Mouse (Mus musculus): ENCODE measurements at regions not wholly inside any gene's neighbourhood (a gene's known extent, or its start where the extent isn't known, plus 50 kb on each side); places are given as distances from the start of the nearest gene placed in this dataset.

- Histone ChIP-seq H3K9me3 (ENCODE audit: low read length) (no peaks in the 10 kb centered on the region), H3K36me3 (ENCODE audit: insufficient read depth, low read length) (no peaks in the 10 kb centered on the region), H3K4me3 (ENCODE audit: low read length) (no peak overlapping the region), H3K9ac (replicated peaks; ENCODE audit: low read length) (no peak overlapping the region), H3K4me1 (ENCODE audit: insufficient read depth, low read length) (peaks cover 5% of the 10 kb centered on the region; the same call in 1 of the 2 replicates), H3K27ac (no peak overlapping the region), H3K4me2 (ENCODE audit: low read depth, low read length) (no peak overlapping the region), H3K27me3 (ENCODE audit: insufficient read depth, low read length) (no peaks in the 10 kb centered on the region)
- no peak for ATAC-seq
- no peak for TF ChIP-seq CTCF (IDR thresholded peaks at IDR 0.05; ENCODE audit: low read depth)
- 64% methylated on average over 8 of the region's 8 CpGs for WGBS
- no peak for DNase-seq (ENCODE audit: low spot score)
Observed at GRCm38 (mm10) chr9:122588246-122588645, 158.9 kb upstream of the Topaz1 start.

DNA sequence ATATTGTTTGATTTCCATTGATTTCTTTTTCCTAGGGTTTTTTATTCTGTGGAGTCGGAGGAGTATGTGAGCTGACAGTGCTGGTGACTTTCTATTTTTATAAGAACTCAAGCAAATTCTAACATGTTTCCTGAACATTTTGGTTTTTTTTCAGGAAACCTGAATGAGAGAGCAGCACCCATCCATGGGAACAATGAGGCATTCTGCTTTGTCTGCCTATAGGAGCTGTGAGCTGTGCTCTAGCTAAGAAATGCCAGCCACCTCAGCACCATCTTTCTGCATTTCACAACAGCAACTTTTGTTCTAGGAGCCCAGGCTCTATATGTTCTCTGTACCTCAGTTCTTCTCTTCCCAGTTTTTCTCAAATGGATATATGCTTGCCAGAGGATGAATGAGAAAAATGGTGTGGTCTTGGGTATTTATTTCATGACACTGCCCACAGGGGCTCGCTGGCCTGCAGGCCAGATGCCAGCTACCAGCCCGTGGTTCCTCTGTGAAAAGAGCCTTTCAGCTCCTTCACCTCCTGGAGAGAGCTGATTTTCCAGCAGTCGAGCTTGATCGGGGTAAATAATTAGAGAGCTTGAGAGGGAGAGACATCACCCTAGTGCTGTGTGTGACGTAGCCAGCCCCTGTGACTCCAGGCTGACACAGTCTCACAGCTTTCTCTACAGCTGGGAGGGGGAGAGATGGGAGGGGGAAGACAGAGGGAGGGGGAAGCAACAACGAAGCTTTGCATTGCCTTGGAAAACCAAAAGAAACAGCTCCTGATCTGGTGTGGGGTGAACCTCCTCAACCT, 154.1 kb upstream of the Topaz1 start:
- TF ChIP-seq CTCF (IDR thresholded peaks at IDR 0.05; ENCODE audit: low read depth): no peak
- H3K4me1 ChIP-seq (ENCODE audit: insufficient read depth, low read length): peaks cover 10% of the 10 kb centered on the region; the same call in 1 of the 2 replicates
- DNase-seq (ENCODE audit: low spot score): peak; percentile 57
- H3K36me3 ChIP-seq (ENCODE audit: insufficient read depth, low read length): no peaks in the 10 kb centered on the region
- no peak overlapping the region for H3K4me3 ChIP-seq (ENCODE audit: low read length)
- H3K9me3 ChIP-seq (ENCODE audit: low read length): no peaks in the 10 kb centered on the region
- peaks cover 12% of the 10 kb centered on the region; the same call in 1 of the 2 replicates for H3K27me3 ChIP-seq (ENCODE audit: insufficient read depth, low read length)
- peak overlapping the region; percentile 18; the same call in 1 of the 2 replicates for H3K4me2 ChIP-seq (ENCODE audit: low read depth, low read length)
- no peak overlapping the region for H3K9ac ChIP-seq (replicated peaks; ENCODE audit: low read length)
- ATAC-seq: peak; percentile 71
- H3K27ac ChIP-seq: no peak overlapping the region; the same call in 1 of the 2 replicates
- WGBS: 11% methylated on average over 7 of the region's 7 CpGs

DNA sequence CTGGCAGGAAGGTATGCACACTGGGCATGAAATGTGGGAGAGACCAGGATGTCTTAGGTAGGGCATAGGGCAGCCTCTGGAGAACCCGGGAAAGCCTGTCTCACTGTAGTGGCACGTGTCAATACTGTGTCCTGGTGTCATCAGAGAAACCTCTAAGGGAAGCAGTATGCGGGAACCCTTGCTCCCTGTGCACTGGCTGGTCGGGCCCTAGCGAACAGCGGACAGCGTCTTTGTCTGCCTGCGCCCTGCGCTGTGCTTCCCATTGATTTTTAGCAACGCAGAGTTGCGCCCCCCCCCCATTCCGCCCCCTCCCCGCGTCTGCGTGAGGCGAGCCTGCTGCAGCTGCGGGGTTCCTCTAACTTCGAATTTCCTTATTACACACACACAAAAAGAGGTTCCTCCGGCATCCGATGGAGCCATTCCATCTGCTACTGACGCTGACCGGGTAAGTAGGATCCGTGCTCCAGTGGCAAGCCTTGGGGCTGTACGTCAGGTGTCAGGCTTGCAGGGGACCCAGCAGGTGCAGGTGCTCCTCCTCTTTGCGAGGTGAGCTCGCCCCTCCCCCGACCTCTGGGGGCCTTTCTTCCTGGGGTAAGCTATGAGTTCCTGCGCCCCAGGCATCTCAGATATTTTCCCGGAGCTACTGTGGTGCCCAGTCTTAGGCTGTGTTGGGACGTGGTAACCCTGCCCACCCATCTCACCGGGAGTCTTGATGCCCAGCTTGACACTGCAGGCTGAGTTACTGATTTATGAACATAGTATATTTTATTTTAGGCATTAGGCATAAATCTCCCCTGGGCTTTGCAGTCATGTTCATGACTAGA, 151.8 kb upstream of the Topaz1 start:
- no peak for TF ChIP-seq CTCF (IDR thresholded peaks at IDR 0.05; ENCODE audit: low read depth)
- peaks cover 12% of the 10 kb centered on the region; the same call in 1 of the 2 replicates for H3K27me3 ChIP-seq (ENCODE audit: insufficient read depth, low read length)
- no peaks in the 10 kb centered on the region for H3K9me3 ChIP-seq (ENCODE audit: low read length)
- peak overlapping the region; percentile 6; the same call in 1 of the 2 replicates for H3K9ac ChIP-seq (replicated peaks; ENCODE audit: low read length)
- peaks cover 10% of the 10 kb centered on the region; the same call in 1 of the 2 replicates for H3K4me1 ChIP-seq (ENCODE audit: insufficient read depth, low read length)
- H3K36me3 ChIP-seq (ENCODE audit: insufficient read depth, low read length): no peaks in the 10 kb centered on the region
- peak overlapping the region; percentile 24 for H3K4me3 ChIP-seq (ENCODE audit: low read length)
- H3K4me2 ChIP-seq (ENCODE audit: low read depth, low read length): peak overlapping the region; percentile 53
- 3% methylated on average over 30 of the region's 31 CpGs for WGBS
- ATAC-seq (peak; percentile 56; the same call in 1 of the 2 replicates), DNase-seq (ENCODE audit: low spot score) (peak; percentile 34)
- no peak overlapping the region for H3K27ac ChIP-seq

DNA sequence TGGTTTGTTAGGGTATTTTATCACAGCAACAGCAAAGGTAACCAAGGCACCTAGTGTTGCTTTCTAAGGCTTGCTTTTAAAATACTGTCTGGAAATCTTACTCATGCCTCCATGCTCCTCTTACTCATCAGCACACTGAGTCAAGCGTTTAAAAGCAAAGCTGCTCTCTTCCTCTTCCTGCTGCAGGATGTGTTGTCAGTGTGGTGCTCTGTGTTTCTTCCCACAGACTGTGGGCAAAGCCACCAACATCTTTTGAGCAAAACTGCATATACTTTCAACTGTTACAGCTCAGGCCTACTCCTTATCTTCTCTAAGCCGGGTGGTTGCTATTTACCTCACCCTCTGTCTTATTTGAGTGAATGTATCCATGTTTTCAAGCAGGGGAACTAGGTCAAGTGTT, 144.0 kb upstream of the Topaz1 start:
- Histone ChIP-seq H3K9me3 (ENCODE audit: low read length) (no peaks in the 10 kb centered on the region), H3K27me3 (ENCODE audit: insufficient read depth, low read length) (no peaks in the 10 kb centered on the region), H3K4me1 (ENCODE audit: insufficient read depth, low read length) (no peaks in the 10 kb centered on the region), H3K27ac (no peak overlapping the region), H3K9ac (replicated peaks; ENCODE audit: low read length) (no peak overlapping the region), H3K36me3 (ENCODE audit: insufficient read depth, low read length) (no peaks in the 10 kb centered on the region), H3K4me3 (ENCODE audit: low read length) (no peak overlapping the region), H3K4me2 (ENCODE audit: low read depth, low read length) (no peak overlapping the region)
- 84% methylated on average over 2 of the region's 2 CpGs for WGBS
- no peak for TF ChIP-seq CTCF (IDR thresholded peaks at IDR 0.05; ENCODE audit: low read depth)
- DNase-seq (ENCODE audit: low spot score) (no peak), ATAC-seq (no peak)

GRCm38 (mm10) chr9:122609616-122610015, 137.5 kb upstream of the Topaz1 start:
- H3K4me3 ChIP-seq (ENCODE audit: low read length): no peak overlapping the region
- H3K27ac ChIP-seq: no peak overlapping the region
- H3K9me3 ChIP-seq (ENCODE audit: low read length): no peaks in the 10 kb centered on the region
- H3K4me1 ChIP-seq (ENCODE audit: insufficient read depth, low read length): no peaks in the 10 kb centered on the region
- H3K27me3 ChIP-seq (ENCODE audit: insufficient read depth, low read length): no peaks in the 10 kb centered on the region
- H3K4me2 ChIP-seq (ENCODE audit: low read depth, low read length): no peak overlapping the region
- no peak overlapping the region for H3K9ac ChIP-seq (replicated peaks; ENCODE audit: low read length)
- ATAC-seq: no peak
- TF ChIP-seq CTCF (IDR thresholded peaks at IDR 0.05; ENCODE audit: low read depth): no peak
- DNase-seq (ENCODE audit: low spot score): no peak
- H3K36me3 ChIP-seq (ENCODE audit: insufficient read depth, low read length): no peaks in the 10 kb centered on the region
- WGBS: 84% methylated on average over 5 of the region's 5 CpGs

DNA sequence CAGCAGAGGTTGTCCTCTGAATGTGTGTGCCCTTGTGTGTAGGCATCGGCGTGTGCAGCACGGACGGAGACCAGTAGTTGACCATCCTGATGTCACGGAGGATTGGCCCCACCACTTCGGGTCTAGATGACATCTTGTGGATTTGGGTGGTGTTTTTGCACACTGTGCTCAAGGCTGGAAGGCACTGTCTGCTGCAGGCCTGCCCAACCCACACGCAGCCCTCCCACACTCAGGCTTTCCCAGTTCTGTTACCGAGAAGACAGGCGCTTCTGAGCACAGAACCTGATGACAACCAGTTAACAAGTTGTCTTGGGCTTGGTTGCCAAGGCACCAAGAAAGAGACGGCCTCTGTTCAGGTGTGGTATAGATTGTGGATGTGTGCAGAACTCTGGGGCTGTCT, 136.2 kb upstream of the Topaz1 start:
- no peaks in the 10 kb centered on the region for H3K4me1 ChIP-seq (ENCODE audit: insufficient read depth, low read length)
- H3K36me3 ChIP-seq (ENCODE audit: insufficient read depth, low read length): no peaks in the 10 kb centered on the region
- no peak overlapping the region for H3K4me2 ChIP-seq (ENCODE audit: low read depth, low read length)
- H3K27me3 ChIP-seq (ENCODE audit: insufficient read depth, low read length): no peaks in the 10 kb centered on the region
- TF ChIP-seq CTCF (IDR thresholded peaks at IDR 0.05; ENCODE audit: low read depth): no peak
- no peak overlapping the region for H3K9ac ChIP-seq (replicated peaks; ENCODE audit: low read length)
- 89% methylated on average over 10 of the region's 10 CpGs for WGBS
- H3K9me3 ChIP-seq (ENCODE audit: low read length): no peaks in the 10 kb centered on the region
- DNase-seq (ENCODE audit: low spot score) (no peak), ATAC-seq (no peak)
- H3K27ac ChIP-seq: no peak overlapping the region
- H3K4me3 ChIP-seq (ENCODE audit: low read length): no peak overlapping the region

Data from hindbrain, postnatal 0 days (tissue).